Mouse (Mus musculus): ENCODE results near the gene Gm17660. TPM values are rescaled to one million over a fixed set of nuclear protein-coding genes. Genes with fewer than 3 reads are reported as not detected.

Gene Gm17660
- polyA plus RNA-seq, 1 experiment from 2014 or later, result 0.38 TPM

DNA sequence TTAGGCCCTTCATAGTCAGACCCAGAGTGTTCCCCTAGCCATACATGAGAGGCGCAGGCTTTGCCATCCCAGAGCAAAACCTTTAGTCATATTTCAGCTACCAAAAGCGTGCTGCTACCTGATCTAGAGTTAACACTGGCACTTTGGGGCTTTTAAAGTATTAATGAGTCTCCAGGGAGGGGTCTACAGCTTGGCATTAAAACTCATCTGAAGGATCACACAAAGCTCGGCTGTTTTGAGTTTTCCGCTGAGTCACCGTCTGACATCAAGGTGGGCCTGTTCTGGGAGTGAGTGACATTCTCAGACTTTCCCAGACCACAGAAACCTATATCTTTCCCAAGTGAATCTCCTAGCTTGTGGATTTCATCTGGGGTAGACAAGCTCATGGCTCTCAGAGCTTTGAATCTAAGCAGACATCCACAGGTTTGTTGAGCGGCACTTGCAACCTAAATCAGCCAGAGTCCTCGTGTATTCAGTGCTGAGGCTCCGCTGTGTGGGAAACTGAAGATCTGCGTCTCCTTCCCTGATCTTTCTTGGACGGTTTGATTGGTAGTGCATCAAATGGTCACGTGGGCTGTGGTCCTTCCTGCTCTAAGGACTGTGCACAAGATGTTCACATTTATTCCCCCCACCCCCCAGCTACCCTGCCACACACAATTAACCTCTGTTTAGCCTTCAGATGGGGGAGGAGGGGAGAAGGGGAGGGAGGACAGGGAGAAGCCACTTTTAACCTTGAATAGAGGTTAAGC lies 30.9 kb upstream of the Gm17660 start:
- H3K9ac ChIP-seq, result no peak overlapping the region
- H3K9me3 ChIP-seq (replicated peaks), result no peaks in the 10 kb centered on the region
- H3K4me3 ChIP-seq (replicated peaks), result no peak overlapping the region
- H3K4me2 ChIP-seq, result peak overlapping the region; percentile 51
- H3K27ac ChIP-seq, result peak overlapping the region; percentile 86
- WGBS, result 45% methylated on average over 11 of the region's 11 CpGs
- H3K36me3 ChIP-seq, result no peaks in the 10 kb centered on the region
- no peaks in the 10 kb centered on the region for H3K27me3 ChIP-seq
- ATAC-seq (replicated peaks; ENCODE audit: low FRiP score), result peak; percentile 49
- peaks cover 46% of the 10 kb centered on the region for H3K4me1 ChIP-seq

DNA sequence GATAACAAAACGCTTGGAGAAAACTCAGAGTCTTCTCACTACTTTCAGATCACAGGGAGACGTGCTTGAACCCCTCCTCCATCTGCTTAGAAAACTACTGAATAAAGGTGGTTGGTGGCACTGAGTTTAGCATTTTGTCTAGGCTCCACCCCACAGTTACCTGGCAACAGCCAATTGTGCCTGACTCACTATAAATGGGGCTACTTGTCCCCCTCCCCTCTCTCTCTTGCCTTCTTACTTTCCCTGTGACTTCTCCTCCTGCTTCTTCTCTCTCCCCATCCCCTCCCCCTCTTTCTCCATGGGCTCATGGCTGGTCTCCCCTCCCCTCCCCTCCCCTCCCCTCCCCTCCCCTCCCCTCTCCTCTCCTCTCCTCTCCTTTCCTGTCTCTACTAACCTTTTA lies 26.7 kb upstream of the Gm17660 start:
- 73% methylated on average over 2 of the region's 2 CpGs for WGBS
- Histone ChIP-seq H3K9me3 (replicated peaks) (no peaks in the 10 kb centered on the region), H3K4me1 (peaks cover 28% of the 10 kb centered on the region), H3K27ac (no peak overlapping the region), H3K4me3 (replicated peaks) (no peak overlapping the region), H3K4me2 (no peak overlapping the region), H3K27me3 (no peaks in the 10 kb centered on the region), H3K36me3 (no peaks in the 10 kb centered on the region), H3K9ac (no peak overlapping the region)
- no peak for ATAC-seq (replicated peaks; ENCODE audit: low FRiP score)

DNA sequence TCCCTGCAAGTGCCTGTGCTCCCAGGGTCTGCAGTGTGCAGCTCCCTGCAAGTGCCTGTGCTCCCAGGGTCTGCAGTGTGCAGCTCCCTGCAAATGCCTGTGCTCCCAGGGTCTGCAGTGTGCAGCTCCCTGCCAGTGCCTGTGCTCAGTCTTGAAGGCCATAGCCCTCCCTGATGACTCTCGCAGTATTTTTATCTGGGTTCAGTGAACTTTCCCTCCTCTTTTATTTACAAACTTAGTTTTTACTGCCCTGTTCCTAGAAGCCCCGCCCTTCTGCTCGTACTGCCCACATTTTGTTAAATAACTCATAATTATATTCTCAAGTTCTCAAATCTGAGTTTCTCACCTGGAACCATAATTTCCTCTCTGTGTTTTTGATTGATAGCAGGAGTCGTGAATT lies 25.8 kb upstream of the Gm17660 start:
- no peak overlapping the region for H3K9ac ChIP-seq
- ATAC-seq (replicated peaks; ENCODE audit: low FRiP score), result no peak
- 49% methylated on average over 4 of the region's 4 CpGs for WGBS

DNA sequence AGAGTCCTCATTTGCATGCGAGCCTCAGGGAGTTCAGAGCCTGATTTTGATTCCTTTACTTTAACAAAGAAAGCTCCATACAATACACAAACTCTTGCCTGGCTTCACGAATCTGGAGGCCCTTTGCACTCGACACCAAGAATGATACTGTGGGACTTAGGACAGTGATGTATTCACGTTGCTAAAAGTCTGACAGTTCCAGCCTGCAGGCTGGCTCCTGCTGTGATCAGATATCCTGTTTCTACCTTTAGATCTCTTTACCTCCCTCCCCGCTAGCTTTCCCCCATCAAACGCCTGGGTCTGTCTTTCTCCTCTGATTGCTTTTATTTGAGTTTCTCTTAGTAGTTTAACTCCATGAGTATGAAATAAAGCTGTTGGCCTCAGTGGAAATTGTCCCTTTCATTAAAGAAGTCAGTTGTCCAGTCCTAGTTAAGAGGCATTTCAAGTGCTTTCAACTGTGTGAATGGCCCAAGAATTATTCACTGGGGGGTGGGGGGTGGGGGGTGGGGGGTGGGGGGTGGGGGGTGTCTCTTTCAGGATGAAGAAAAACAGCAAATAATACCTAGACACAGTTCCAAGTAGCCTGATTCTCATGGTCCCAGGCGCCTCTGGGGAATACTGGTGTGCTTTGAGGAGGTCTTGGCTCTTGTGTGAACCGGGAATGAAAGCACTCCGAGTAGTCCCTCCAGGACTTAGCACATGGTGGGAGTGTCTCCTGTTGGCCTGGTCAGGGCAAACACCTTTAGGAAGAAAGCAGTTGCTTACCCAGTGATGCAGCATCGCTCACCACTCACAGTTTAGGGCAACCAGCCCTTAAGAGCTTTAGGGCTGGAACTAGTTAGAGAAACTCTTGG lies 24.5 kb upstream of the Gm17660 start:
- 23% methylated on average over 10 of the region's 10 CpGs for whole genome bisulfite sequencing
- H3K9ac ChIP-seq, result no peak overlapping the region
- no peak overlapping the region for H3K4me3 ChIP-seq (replicated peaks)
- peaks cover 16% of the 10 kb centered on the region for H3K4me1 ChIP-seq
- H3K27ac ChIP-seq, result 0 out of 2 replicates have a peak overlapping the region, but pooled peaks have one; percentile 33
- ATAC-seq (replicated peaks; ENCODE audit: low FRiP score), result peak; percentile 55; the same call in 1 of the 2 replicates
- H3K27me3 ChIP-seq, result no peaks in the 10 kb centered on the region
- no peak overlapping the region for H3K4me2 ChIP-seq
- H3K9me3 ChIP-seq (replicated peaks), result no peaks in the 10 kb centered on the region
- no peaks in the 10 kb centered on the region for H3K36me3 ChIP-seq

More for the DNA sequence above, 25.8 kb upstream of the Gm17660 start:
- Histone ChIP-seq H3K36me3 (no peaks in the 10 kb centered on the region), H3K4me2 (no peak overlapping the region), H3K27ac (peak overlapping the region; percentile 32), H3K4me3 (replicated peaks) (no peak overlapping the region), H3K4me1 (peaks cover 18% of the 10 kb centered on the region), H3K27me3 (no peaks in the 10 kb centered on the region), H3K9me3 (replicated peaks) (no peaks in the 10 kb centered on the region)

DNA sequence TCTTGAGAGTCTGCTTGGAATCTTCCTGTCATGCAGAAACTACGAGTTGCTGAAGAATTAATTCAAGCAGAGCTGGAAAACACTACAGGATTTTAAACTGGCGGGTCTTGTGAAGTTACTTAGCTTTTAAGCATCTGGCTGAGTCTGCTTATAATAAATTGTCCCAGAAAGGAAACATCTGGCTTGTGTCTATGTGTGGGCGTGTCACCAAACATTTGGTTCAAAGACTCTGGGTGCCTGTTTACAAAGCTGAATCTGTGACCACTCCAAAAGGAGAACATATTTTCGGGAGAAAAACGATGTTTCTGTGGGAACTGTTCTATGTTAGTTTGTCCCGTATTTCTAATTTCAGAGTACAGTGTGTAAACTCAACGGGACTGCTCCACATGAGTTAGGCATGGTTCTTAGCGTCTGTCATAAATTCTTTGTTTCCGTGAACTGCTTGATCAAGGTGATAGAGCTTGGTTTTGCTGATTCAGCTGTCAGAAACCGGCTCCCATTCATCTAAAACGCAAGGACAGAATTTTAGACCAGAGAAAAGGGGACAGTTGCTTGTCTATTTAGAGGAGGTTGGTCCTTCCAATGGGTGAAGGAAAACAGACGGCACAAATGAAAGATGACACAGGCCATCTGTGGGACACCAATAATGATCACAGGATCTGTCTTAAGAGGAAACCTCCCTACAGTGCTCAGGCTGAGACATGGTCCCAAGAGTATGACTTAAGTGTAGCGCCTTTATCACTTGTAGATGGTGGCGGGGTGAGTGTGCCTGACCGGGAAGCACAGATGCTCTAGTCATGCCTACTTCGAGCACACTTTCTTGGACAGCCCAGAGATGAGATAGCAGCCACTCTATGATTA lies 18.9 kb upstream of the Gm17660 start:
- Histone ChIP-seq H3K4me3 (replicated peaks) (no peak overlapping the region), H3K27me3 (no peaks in the 10 kb centered on the region), H3K9me3 (replicated peaks) (no peaks in the 10 kb centered on the region), H3K27ac (peak overlapping the region; percentile 75), H3K9ac (no peak overlapping the region), H3K4me2 (peak overlapping the region; percentile 42), H3K4me1 (peaks cover 15% of the 10 kb centered on the region), H3K36me3 (0 out of 2 replicates have a peak, but pooled peaks cover 5% of the 10 kb centered on the region)
- ATAC-seq (replicated peaks; ENCODE audit: low FRiP score), result peak; percentile 69
- WGBS, result 39% methylated on average over 16 of the region's 16 CpGs

DNA sequence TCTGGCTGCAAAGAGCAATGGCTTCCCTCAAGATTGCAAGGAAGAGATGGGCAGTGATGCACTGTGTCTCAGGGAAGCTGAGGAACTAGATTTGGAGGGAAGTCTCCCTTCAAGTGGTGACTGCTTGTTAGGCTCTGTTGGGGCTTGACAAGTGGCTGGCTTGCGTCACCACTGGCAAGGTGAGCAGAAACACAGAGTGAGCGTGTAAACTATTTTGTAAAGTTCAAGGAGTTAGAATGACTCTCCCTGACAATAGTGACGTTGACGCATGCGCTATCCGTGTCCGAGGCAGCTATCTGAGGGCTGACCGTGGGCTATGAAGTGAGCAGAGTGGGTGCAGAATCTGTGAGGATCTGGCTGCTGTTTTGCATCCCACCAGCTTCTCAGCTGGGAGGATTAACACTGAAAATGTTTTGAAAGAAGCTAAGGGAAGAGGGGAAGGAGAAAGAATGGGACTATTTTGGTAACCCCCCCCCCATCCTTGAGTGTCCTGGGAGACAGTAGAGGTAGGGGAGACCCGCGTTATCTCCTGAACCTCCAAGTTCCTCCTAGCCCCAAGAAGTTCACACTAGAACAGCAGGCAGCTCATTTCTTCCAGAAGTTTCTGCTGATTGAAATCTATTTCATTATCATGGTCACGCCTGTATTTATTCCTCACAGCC lies 18.1 kb upstream of the Gm17660 start:
- H3K36me3 ChIP-seq, result 0 out of 2 replicates have a peak, but pooled peaks cover 5% of the 10 kb centered on the region

DNA sequence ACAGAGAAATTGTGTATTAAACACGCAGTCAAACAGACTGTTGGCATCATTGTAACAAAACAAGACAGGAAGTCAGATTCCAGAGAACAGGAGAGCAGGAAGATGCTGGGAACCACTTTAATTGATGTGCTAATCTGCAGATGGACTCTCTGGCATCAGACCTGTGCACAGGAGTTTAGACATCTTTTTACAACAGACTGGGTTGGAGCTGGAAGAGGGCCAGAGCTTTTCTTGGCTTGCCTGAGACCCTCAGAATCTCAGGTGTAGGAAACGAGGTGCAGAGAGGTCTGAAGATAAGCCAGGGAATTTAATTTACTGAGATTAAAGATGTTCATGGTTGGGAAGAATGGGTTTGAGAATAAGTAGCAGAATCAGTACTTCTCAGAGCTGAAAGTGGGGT lies 12.3 kb upstream of the Gm17660 start:
- 77% methylated on average over 2 of the region's 2 CpGs for WGBS
- no peaks in the 10 kb centered on the region for H3K4me1 ChIP-seq
- no peak for ATAC-seq (replicated peaks; ENCODE audit: low FRiP score)
- H3K27me3 ChIP-seq, result no peaks in the 10 kb centered on the region
- H3K27ac ChIP-seq, result no peak overlapping the region
- H3K36me3 ChIP-seq, result 0 out of 2 replicates have a peak, but pooled peaks cover 14% of the 10 kb centered on the region
- H3K4me2 ChIP-seq, result no peak overlapping the region
- H3K9ac ChIP-seq, result no peak overlapping the region
- H3K9me3 ChIP-seq (replicated peaks), result no peaks in the 10 kb centered on the region
- H3K4me3 ChIP-seq (replicated peaks), result no peak overlapping the region

More for the DNA sequence above, 18.1 kb upstream of the Gm17660 start:
- H3K27ac ChIP-seq, result peak overlapping the region; percentile 75
- peak overlapping the region; percentile 42 for H3K4me2 ChIP-seq
- no peaks in the 10 kb centered on the region for H3K27me3 ChIP-seq
- H3K9ac ChIP-seq, result no peak overlapping the region
- H3K4me3 ChIP-seq (replicated peaks), result no peak overlapping the region
- H3K9me3 ChIP-seq (replicated peaks), result no peaks in the 10 kb centered on the region
- peaks cover 15% of the 10 kb centered on the region for H3K4me1 ChIP-seq
- no peak; the same call in 1 of the 2 replicates for ATAC-seq (replicated peaks; ENCODE audit: low FRiP score)
- WGBS, result 54% methylated on average over 11 of the region's 11 CpGs

DNA sequence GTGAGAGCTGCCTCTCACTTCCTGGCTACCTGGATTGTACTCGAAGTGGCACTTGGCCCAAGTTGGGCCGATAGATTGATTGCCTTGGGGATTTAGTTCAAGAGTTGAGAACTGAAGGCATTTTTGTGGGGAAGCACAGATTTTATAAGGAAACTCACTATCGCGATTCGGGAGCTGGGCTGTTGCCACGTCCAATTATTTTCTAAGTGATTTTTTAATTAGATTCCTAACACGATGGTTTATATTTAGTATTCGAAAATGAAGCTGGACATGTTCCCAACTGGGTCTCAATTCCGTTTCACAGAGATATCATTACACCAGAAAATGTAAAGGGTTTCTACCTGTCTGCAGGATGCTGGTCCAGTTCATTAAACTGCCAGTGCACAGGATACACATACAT lies 8.0 kb upstream of the Gm17660 start:
- no peak overlapping the region for H3K4me3 ChIP-seq (replicated peaks)
- WGBS, result 90% methylated on average over 9 of the region's 9 CpGs

DNA sequence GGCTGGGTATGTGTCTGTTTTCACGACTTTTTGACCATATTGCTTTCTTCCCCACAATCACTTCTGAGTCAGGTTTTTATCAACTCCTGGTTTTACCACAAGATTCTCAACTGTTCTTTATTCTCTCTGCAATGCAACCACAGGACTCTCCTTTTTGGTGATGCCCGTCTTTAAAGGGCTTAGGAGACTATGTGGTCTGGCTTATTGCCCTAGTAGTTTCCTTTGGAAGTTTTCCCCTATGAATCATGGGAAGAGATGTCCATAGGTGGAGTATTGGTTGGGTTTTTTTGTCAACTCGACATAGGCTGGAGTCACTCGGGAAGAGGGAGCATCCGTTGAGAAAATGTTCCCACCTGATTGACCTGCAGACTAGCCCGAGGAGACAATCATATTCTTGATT lies 3.3 kb upstream of the Gm17660 start:
- Histone ChIP-seq H3K4me3 (replicated peaks) (no peak overlapping the region), H3K27me3 (no peaks in the 10 kb centered on the region; the same call in 1 of the 2 replicates), H3K36me3 (no peaks in the 10 kb centered on the region), H3K4me2 (no peak overlapping the region), H3K9me3 (replicated peaks) (no peaks in the 10 kb centered on the region), H3K9ac (no peak overlapping the region), H3K4me1 (0 out of 2 replicates have a peak, but pooled peaks cover 4% of the 10 kb centered on the region), H3K27ac (no peak overlapping the region)
- WGBS, result 84% methylated on average over 6 of the region's 6 CpGs
- no peak for ATAC-seq (replicated peaks; ENCODE audit: low FRiP score)

More for the DNA sequence above, 8.0 kb upstream of the Gm17660 start:
- Histone ChIP-seq H3K36me3 (0 out of 2 replicates have a peak, but pooled peaks cover 9% of the 10 kb centered on the region), H3K4me2 (no peak overlapping the region), H3K27ac (no peak overlapping the region), H3K9ac (no peak overlapping the region), H3K27me3 (no peaks in the 10 kb centered on the region), H3K9me3 (replicated peaks) (no peaks in the 10 kb centered on the region), H3K4me1 (no peaks in the 10 kb centered on the region)
- ATAC-seq (replicated peaks; ENCODE audit: low FRiP score), result no peak

DNA sequence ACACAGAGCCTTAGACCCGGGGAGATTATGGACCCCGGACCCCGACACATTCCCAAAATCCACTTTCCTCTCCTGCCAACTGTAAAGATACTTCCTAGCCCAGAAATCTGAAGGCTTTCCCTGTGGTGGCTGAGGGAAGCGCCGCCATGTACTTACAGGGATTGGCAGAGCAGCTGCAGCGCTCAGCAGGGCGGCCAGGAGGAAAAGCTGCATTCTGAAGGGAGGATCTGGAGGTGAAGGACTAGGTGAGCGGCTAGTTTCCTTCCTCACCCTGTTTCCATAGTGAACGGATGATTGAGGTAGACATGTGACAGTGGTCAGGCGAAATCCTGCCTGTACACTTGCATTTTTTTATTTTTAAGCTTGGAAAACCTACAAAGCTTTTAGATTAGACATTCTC lies 1.0 kb downstream of the Gm17660 start:
- no peaks in the 10 kb centered on the region for H3K9me3 ChIP-seq (replicated peaks)
- no peak overlapping the region for H3K9ac ChIP-seq
- no peak overlapping the region for H3K4me3 ChIP-seq (replicated peaks)
- no peak overlapping the region for H3K27ac ChIP-seq
- no peak overlapping the region for H3K4me2 ChIP-seq
- peaks cover 10% of the 10 kb centered on the region; the same call in 1 of the 2 replicates for H3K4me1 ChIP-seq
- ATAC-seq (replicated peaks; ENCODE audit: low FRiP score), result no peak
- WGBS, result 43% methylated on average over 10 of the region's 10 CpGs
- no peaks in the 10 kb centered on the region; the same call in 1 of the 2 replicates for H3K27me3 ChIP-seq
- no peaks in the 10 kb centered on the region for H3K36me3 ChIP-seq

DNA sequence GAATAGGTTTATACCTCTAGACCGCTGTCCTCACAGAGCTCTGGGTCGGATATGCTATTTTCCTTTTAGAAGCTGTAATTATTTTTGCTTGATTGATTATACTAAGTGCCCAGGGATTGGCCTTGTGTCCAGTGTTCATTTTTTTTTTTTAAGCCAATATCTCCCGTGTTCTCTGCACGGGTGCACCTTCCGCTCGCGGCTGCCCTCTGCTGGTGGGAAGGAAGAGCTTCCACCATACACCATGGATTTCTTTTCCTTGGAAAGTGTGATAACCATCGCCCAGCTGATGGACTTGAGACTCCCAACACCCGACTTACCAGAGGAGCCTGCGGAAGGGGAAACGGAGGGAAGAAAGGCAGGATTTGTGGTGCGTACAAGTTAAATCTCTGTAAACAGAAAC lies 3.0 kb downstream of the Gm17660 start:
- Histone ChIP-seq H3K27me3 (no peaks in the 10 kb centered on the region; the same call in 1 of the 2 replicates), H3K4me1 (peaks cover 6% of the 10 kb centered on the region; the same call in 1 of the 2 replicates), H3K9ac (no peak overlapping the region), H3K9me3 (replicated peaks) (no peaks in the 10 kb centered on the region), H3K4me2 (peak overlapping the region; percentile 40), H3K36me3 (no peaks in the 10 kb centered on the region), H3K27ac (no peak overlapping the region), H3K4me3 (replicated peaks) (no peak overlapping the region)
- no peak for ATAC-seq (replicated peaks; ENCODE audit: low FRiP score)
- WGBS, result 29% methylated on average over 12 of the region's 12 CpGs

Measured in kidney, embryonic 15.5 days (tissue).